Mouse (Mus musculus): ENCODE measurements around the gene Kcnn4.

Gene Kcnn4

GRCm38 (mm10) chr7:24425919-24426318 lies 55.9 kb downstream of the Kcnn4 start:
- DNase-seq (ENCODE audit: low spot score), result no peak

DNA sequence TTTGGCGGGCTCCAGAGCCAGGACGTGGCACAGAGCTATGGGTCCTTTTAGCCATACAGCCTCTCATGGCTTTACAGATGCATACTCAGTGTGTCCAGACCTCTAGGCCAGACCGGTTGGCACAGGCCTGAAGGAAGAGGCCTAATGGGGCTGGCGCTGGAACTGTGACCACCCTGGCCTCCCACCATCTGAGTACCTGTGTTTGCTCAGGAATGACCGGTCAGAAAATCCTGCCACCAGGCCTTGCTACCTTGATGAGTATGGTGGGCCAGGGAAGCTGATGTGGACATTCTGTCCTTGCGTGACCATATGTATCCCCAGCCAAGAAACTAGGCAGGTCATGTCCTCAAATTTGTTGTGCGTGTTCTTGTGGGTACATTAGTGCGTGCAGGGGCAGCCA lies 57.1 kb downstream of the Kcnn4 start:
- DNase-seq (ENCODE audit: low spot score), result no peak

DNA sequence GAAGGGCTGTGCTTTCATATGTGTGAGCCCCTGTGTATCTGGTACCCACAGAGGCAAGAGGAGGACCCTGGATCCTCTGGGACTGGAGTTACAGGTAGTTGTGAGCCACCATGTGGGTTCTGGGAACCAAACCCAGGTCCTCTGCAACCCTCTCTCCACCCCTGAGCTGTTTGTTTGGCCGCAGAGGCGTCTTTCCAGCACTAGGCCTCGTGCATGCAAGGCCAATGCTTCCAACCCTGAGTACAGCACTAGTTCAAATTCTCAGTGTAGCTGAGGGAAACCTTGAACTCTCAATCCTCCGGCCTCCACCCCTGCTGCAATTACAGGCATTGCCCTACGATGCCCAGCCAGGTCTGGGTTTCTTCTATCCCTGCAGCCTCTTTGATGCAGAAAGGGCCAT lies 58.7 kb downstream of the Kcnn4 start:
- DNase-seq (ENCODE audit: low spot score), result no peak

DNA sequence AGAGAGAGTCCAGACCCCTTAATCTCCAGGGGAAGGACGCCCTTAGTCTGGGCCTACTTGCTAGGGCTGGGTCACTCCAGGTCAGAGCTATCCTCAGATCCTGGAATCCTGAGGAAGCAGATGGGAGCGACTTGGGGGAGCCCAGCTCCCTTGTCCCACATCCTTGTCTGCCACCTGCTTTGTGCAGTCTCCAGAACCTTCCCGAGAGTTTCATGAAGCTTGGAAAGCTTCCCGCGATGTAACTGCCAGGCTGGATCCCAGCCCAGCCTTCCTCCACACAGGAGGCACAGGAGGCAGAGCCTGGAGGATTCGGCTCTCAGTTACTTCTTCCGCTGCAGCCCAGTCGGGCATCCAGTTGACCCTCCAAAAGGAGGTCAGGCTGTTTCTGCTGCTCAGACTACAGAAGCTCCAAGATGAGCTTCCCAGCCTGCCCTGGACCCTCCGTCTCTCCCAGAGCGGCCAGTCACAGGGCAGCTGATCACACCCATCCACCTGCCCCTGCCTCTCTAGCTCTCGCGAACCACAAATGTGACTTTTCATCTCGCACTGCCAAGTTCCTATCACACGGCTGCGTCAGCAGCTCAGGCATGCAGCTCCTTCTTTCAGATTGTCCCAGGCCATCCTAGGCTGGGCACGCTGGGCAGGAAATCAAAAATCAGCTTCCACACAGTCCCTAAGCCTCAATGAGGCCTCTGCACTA lies 59.5 kb downstream of the Kcnn4 start:
- no peak for DNase-seq (ENCODE audit: low spot score)

DNA sequence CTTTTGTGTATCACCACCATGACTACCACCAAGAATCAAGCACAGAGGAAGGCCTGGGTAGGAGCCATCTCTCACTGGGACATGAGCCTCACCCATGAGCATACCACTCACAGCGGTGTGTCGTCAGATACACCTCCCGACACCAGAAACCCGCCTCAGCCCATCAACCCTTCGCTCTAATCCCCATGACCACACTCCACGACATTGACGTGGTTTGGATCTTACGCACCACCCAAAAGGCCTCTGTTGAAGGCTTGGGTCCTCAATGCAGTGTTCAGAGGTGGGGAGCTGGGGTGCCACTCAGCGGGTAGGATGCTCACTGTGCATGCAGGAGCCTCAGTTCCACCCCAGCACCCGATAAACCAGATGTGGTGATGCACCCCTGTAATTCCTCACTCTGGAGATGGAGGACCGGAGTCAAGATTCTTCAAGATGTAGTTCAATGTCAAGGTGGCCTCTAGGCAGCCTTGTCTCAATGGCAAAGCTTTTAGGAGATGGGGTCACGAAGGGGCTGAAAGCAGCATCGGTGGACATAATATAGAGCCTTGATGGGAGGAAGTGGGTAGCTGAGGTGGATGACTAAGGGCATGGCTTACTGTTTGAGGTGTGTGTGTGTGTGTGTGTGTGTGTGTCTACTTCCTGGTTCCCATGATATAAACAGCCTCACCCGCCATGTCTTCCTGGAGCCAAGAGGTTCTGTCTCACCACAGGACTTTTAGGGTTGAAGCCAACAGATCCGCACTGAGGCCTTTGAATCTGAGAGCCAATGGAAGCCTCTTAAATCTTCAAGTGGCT lies 60.7 kb downstream of the Kcnn4 start:
- no peak for DNase-seq (ENCODE audit: low spot score)

- no peak for DNase-seq (ENCODE audit: low spot score)
These were observed 61.6 kb downstream of the Kcnn4 start for GRCm38 (mm10) chr7:24431713-24432112.

DNA sequence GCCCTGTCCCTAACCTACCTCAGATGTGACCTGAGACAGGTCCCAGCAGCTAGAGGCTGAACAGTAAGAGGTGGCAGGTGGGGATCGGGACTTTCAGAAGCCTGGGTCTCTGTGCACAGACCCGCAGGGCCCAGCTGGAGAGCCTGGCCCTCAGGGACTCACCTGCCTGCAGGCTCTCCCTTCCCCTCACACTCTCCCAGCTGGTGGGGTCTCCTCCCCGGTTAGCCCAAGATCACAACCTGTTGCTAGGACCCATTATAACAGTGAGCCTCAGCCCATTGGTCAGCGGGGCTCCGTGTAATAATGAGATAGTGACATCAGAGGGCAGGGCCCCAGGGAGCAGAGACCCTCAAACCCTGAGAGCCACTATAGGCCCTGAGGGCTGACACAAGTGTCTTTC lies 65.2 kb downstream of the Kcnn4 start:
- DNase-seq (ENCODE audit: low spot score), result no peak
